Mouse (Mus musculus) B cell, adult 2 months (primary cell): ENCODE data around the gene Des.

ENCODE experiments used
- DNase-seq, 2 experiments: peaks; one replicate each; pipeline ENCODE4 v3.0.0; 2022

The Des gene

GRCm38 (mm10) chr1:75349275-75349674 is 10.9 kb upstream of the Des start:
- DNase-seq = no peak

GRCm38 (mm10) chr1:75357261-75357660 is 2.9 kb upstream of the Des start:
- DNase-seq = no peak

- no peak for DNase-seq
These were observed 2.1 kb upstream of the Des start for GRCm38 (mm10) chr1:75358009-75358408.

GRCm38 (mm10) chr1:75359346-75359745 is 783 bp upstream of the Des start:
- no peak for DNase-seq

- no peak for DNase-seq
These were observed 994 bp downstream of the Des start for GRCm38 (mm10) chr1:75361123-75361522.

GRCm38 (mm10) chr1:75361750-75362149 is 1.6 kb downstream of the Des start:
- DNase-seq = no peak

- DNase-seq = no peak
These were observed 3.7 kb downstream of the Des start for GRCm38 (mm10) chr1:75363868-75364267.

GRCm38 (mm10) chr1:75365510-75366137 is 5.5 kb downstream of the Des start:
- DNase-seq = no peak

- no peak for DNase-seq
These were observed 9.3 kb downstream of the Des start for GRCm38 (mm10) chr1:75369360-75369983.

GRCm38 (mm10) chr1:75369984-75370660 is 10.0 kb downstream of the Des start:
- no peak for DNase-seq

GRCm38 (mm10) chr1:75371317-75372095 is 11.4 kb downstream of the Des start:
- no peak for DNase-seq

- no peak for DNase-seq
These were observed 12.3 kb downstream of the Des start for GRCm38 (mm10) chr1:75372450-75372849.

GRCm38 (mm10) chr1:75373276-75373675 is 13.1 kb downstream of the Des start:
- no peak for DNase-seq

- DNase-seq = no peak
These were observed 15.1 kb downstream of the Des start, which contains the start of gene Speg for GRCm38 (mm10) chr1:75374950-75375936. Gene Speg, plus strand, starts transcription at chr1:75375297.

- DNase-seq = no peak
These were observed 19.1 kb downstream of the Des start for GRCm38 (mm10) chr1:75379196-75379595.

GRCm38 (mm10) chr1:75379931-75380330 is 19.8 kb downstream of the Des start:
- no peak for DNase-seq

GRCm38 (mm10) chr1:75380951-75381350 is 20.8 kb downstream of the Des start:
- no peak for DNase-seq

GRCm38 (mm10) chr1:75381482-75382355 is 21.6 kb downstream of the Des start:
- no peak for DNase-seq

GRCm38 (mm10) chr1:75382356-75383071 is 22.4 kb downstream of the Des start:
- DNase-seq = no peak

- no peak for DNase-seq
These were observed 24.5 kb downstream of the Des start for GRCm38 (mm10) chr1:75384470-75385141.
